Mouse (Mus musculus): ENCODE measurements at regions not wholly inside any gene's neighbourhood (a gene's known extent, or its start where the extent isn't known, plus 50 kb on each side); places are given as distances from the start of the nearest gene placed in this dataset.

DNA sequence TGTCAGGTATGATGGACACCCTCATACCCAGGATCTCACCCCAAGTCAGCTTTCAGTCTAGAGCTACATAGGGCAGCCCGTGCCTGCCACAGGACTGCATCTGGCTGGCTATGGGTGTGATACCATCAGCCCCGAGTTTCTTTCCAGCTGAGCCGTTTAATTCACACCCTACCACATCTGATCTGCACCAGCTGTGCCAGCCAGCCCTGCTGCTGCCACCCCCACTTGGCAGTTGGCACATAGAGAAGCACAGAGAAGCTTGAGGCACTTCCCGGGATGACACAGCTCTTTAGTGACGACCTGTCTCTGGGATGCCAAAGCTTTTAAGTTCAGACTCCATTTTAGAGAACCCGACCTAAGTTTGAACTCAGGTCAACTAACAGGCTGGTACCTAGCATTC lies 51.8 kb upstream of the Zdhhc25 start:
- DNase-seq (ENCODE audit: low spot score in 2 of 2), result no peak

Measured in layer of hippocampus, postnatal 10 days (tissue).